Mouse (Mus musculus): ENCODE results near the gene Pycr1.

Gene Pycr1

GRCm38 (mm10) chr11:120657301-120657700, 13.7 kb upstream of the Pycr1 start:
- DNase-seq, result no peak

- no peak for DNase-seq
These were observed 11.2 kb upstream of the Pycr1 start for GRCm38 (mm10) chr11:120654741-120655140.

GRCm38 (mm10) chr11:120651872-120652271, 8.3 kb upstream of the Pycr1 start:
- DNase-seq, result no peak

- peak; percentile 58 for DNase-seq
These were observed 4.5 kb upstream of the Pycr1 start, which contains the start of gene Myadml2 for GRCm38 (mm10) chr11:120648001-120648476. Gene Myadml2 (minus strand): TSS chr11:120648158.

GRCm38 (mm10) chr11:120647047-120647830, 3.7 kb upstream of the Pycr1 start:
- DNase-seq, result no peak

GRCm38 (mm10) chr11:120642939-120643600, 499 bp downstream of the Pycr1 start:
- no peak for DNase-seq

- no peak for DNase-seq
These were observed 1.7 kb downstream of the Pycr1 start for GRCm38 (mm10) chr11:120641869-120642268.

- DNase-seq, result no peak
These were observed 2.3 kb downstream of the Pycr1 start for GRCm38 (mm10) chr11:120641255-120641654.

- DNase-seq, result no peak
These were observed 8.8 kb downstream of the Pycr1 start for GRCm38 (mm10) chr11:120634810-120635209.

GRCm38 (mm10) chr11:120633520-120634343, 9.8 kb downstream of the Pycr1 start, which contains the start of gene Mafg:
Gene Mafg (minus strand): TSS chr11:120633600.
- peak; percentile 99 for DNase-seq

GRCm38 (mm10) chr11:120632559-120633519, 10.7 kb downstream of the Pycr1 start:
- DNase-seq, result peak; percentile 81

- no peak for DNase-seq
These were observed 11.7 kb downstream of the Pycr1 start for GRCm38 (mm10) chr11:120631726-120632448.

- no peak for DNase-seq
These were observed 12.5 kb downstream of the Pycr1 start for GRCm38 (mm10) chr11:120630881-120631725.

GRCm38 (mm10) chr11:120630401-120630871, 13.1 kb downstream of the Pycr1 start:
- DNase-seq, result no peak

GRCm38 (mm10) chr11:120629911-120630310, 13.7 kb downstream of the Pycr1 start:
- DNase-seq, result peak; percentile 34

- DNase-seq, result no peak
These were observed 14.2 kb downstream of the Pycr1 start for GRCm38 (mm10) chr11:120629341-120629730.

GRCm38 (mm10) chr11:120628601-120629340, 14.8 kb downstream of the Pycr1 start:
- no peak for DNase-seq

- DNase-seq, result no peak
These were observed 15.9 kb downstream of the Pycr1 start for GRCm38 (mm10) chr11:120627468-120628300.
